Mouse (Mus musculus): ENCODE results near the gene Nub1.
"Not testable (repeated sequence)": the region's sequence is repeated elsewhere in the genome, so short reads cannot be mapped to it uniquely, and the experiment has no call there.

The Nub1 gene

DNA sequence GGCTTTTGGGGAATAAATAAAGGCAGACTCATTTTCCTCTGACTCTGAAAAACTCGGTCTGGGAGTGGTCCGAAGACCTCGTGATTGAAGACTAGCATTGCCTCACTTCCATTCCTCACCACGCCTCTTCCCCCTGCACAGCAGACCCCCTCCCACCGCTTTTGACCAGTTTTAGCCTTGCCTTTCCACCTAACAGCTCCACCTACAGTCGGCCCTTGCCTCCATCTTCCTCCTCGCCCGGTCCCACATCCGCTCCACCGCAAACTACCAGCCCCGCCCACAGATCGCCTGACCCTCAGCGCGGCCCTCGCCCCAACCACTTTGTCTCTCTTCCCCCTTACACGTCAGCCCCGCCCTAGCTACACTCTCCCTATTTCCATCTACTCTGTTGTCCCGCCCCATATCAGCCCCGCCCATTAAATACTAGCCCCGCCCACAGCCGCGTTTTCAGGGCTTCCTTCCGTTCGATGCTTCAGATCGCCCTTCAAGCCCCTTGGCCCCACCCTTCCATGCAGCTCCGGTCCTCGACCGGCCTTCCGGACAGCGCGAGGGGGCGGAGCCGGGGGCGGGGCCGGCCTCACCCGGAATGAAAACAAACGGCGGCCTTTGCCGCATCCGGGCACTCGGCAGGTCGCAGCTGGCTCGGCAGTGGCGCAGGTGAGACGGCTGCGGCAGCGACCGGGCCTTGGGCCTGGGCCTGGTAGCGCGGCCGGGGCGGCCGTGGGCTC is at the start of gene Nub1:
Gene Nub1, plus strand, starts transcription at position 167 of the 728 bp plus-strand sequence.
- peak; percentile 98 for DNase-seq

GRCm38 (mm10) chr5:24636987-24637386 is 48.3 kb upstream of the Nub1 start:
- no peak for DNase-seq

- no peak for DNase-seq
Observed at GRCm38 (mm10) chr5:24638131-24638530, 47.2 kb upstream of the Nub1 start.

DNA sequence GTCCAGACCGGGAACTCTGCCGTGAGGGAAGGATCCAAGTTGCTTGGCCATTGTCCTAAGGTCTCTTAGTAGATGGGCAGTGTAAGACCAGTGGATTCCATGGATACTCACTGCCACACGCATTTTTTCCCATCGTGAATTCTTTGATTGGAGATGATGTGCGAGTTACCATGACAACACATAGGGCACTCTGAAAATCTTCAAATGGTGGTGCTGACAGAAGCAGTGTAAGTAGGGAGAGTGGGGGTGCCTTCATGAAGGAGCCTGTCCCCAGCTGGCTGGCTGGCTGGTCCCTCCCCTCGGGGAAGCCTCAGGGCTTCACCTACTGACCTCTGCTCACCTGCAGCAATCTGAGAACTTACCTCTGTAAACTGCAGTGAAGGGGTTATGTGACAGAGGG is 46.3 kb upstream of the Nub1 start:
- no peak for DNase-seq

GRCm38 (mm10) chr5:24645454-24645853 is 39.9 kb upstream of the Nub1 start:
- DNase-seq, result no peak

DNA sequence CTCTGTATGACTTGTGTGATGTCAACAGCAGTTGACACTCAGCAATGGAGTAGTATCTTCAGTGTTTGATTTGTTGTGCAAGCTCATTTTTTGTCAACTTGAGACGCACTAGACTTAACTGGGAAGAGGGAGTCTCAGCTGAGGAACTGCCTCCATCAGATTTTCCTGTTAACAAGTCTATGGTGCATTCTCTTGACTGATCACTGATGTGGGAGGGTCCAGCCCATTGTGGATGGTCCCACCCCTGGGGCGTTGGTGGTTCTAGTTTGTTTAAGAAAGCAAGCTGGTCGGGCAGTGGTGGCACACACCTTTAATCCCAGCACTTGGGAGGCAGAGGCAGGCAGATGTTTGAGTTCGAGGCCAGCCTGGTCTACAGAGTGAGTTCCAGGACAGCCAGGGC is 36.1 kb upstream of the Nub1 start:
- no peak for DNase-seq

DNA sequence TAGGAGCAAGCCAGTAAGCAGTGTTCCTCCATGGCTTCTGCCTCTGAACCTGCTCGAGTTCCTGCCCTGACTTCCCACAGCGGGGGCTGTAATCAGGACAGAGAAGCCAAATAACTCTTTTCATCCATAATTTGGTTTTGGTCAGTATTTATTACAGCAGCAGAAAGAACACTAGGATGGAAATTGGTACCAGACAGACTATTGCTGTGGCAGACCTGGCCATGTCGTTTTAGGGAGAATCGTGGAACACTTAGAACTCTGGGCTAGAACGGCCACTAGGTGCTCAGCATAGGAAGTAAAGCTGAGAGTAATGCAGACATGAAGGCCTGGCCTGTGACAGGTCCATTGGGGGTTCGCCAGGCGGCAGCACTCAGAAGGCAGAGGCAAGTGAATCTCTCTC is 35.6 kb upstream of the Nub1 start:
- DNase-seq, result no peak

DNA sequence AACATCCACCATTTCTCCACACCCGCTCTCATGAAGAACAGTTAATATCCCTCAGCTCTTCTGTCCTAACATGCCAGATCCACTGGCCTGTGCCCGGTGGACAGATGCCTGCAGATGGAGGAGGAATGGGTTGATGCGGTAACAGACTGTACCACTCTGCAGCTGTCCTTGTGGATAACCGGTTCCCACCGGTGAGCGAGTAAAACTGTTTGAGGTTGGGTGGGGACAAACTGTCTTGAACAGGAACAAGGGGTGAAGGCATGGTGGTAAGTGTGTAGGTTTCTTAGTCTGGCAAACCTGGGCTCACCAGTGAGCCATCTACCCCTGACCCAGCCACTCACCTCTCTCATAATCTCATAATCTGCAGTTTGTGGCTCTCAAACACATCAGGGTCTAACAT is 34.0 kb upstream of the Nub1 start:
- DNase-seq, result no peak

DNA sequence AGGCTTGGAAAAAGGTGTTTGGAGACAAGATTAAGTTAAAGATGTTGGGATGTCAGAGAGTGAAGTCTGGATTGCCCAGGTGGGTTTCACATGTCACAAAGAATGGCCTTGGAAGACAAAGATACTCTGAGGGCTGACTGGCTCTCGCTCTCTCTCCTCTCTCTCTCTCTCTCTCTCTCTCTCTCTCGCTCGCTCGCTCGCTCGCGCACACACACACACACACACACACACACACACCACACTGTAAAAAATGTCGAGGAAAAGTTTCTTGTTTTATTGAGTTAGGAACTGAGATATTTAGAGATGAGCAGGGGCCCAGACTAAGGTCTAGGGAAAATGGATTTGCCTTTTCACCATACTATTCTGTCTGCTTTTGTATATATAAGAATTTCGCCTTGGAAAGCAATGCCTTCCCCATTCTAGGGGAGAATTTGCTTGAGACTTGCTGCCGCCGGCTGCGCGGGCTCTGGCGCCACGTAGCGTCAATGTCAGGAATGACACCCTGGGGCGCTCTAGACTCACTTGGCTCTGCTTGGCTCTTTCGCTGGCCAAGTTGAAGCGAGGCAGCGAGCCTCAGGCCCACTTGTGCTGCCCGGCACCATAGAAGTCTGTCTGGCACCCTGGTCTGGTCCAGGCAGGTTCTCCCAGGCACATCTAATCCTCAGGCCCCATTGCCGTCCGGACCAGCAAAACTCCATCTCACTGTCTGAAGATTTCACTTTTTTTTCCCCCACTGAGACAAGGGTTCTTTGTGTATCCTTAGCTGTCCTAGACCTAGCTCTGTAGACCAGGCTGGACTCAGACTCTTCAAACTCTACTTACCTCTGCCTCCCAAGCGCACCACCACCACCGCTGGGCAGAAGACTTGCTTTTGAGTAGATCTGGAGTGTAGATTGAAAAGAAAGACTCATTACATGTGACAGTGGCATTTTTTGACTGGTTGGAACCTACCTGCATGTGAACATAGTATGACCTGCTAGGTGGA is 33.3 kb upstream of the Nub1 start:
- DNase-seq, result peak; percentile 68 to 85

- DNase-seq, result no peak
Observed at GRCm38 (mm10) chr5:24652780-24653179, 32.6 kb upstream of the Nub1 start.

DNA sequence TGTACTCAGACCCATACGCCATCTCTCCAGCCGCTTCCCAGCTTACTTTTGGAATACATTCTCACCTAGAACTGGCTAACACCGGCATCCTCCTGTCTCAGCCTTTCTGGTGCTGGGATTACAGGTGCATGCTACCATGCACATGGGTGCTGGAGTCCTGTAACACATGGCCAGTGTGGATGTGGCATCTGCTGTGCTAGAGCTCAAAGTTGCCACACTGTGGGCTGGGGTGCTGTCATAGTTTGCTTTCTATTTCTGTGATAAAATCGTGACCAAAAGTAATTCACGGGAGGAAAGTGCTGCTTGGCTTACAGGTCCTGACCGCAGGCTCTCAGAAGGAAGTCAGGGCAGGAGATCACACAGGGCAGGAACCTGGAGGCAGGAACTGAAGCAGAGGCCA is 30.8 kb upstream of the Nub1 start:
- DNase-seq, result no peak

GRCm38 (mm10) chr5:24657113-24657512 is 28.2 kb upstream of the Nub1 start:
- no peak for DNase-seq

GRCm38 (mm10) chr5:24659708-24660423 is 25.5 kb upstream of the Nub1 start:
- no peak for DNase-seq

DNA sequence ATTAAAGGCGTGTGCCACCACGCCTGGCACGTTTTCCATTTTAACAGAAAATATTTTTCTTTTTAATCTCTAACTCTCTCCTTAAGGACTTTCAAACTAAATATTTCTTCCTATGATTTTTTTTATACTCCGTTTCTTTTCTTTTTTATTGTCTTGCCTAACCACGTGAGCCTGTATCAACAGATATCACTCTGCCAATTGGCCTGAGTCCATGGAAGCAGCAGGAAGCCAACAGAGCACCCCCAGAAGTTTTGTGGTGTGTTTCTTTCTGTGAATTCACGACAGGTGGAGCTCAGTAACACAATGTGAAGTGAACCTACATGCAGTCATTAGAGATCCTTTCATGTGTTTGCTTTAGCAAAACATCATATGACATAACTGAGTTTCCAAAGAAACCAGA is 23.9 kb upstream of the Nub1 start:
- no peak for DNase-seq

DNA sequence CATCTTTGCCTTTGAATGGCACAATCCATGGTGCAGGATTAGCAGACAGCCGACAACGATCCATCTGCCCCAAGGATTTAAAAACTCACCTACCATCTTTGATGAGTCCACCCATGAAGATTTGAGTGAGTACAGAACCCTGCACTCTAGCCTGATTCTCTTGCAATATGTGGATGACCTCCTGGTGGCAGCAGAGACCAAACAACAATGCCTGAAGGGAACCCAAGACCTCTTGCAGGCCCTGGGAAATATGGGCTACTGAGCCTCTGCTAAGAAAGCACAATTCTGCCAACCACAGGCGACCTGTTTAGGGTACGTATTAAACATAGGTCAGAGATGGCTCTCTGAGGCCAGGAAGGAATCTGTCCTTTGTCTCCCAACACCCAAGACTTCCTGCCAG is 11.1 kb upstream of the Nub1 start:
- peak; percentile 55 to 88 for DNase-seq

DNA sequence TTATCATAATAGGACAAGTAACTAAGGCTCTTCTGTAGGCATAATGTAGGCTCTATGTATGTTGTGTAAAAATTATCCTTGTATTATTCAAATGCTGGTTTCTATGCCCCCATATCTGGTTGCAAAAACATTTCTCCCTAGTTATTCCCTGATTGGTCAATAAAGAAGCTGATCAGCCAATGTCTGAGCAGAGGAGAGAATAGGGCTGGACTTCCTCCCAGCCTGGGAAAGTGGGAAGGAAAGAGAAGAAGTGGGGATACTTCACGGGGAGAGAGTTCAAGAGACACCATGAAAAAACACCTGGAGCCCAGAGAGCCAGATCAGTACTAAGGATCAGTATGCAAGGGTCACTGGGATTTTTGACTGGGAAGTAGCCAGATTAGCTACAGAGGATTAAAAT is 3.9 kb upstream of the Nub1 start:
- DNase-seq, result no peak

DNA sequence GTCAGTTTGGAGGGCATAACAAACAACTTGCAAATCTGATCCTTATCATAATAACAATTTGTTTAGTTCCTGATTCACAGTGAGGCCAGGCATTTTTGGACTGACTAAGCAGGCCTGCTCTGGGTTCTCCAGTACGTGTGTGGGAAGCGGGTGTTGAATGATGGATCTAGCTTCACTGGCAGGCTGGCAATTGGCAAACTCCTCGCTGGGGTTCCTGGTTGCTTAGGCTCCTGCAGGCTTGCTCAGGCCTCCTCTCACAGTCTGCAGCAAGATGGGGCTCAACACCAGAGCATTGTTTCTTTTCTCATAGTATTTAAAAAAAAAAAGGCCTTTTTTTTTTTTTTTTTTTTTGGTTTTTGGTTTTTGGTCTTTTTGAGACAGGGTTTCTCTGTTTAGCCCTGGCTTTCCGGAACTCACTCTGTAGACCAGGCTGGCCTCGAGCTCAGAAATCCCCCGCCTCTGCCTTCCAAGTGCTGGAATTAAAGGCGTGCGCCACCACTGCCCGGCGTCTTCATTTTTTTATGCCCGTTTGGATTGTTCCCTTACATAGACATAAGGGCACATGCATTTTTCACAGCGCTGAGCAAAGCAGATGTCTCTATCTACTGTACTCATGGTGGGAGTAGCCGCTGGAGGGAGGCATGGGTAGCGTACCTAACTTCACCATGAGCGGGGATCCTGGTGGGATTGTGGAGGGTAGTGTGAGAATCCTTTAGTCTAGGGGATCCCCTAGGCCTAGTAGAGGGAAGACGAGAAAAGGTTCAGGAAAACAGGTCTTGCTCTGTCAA is 560 bp upstream of the Nub1 start:
- peak in 1 of 2 experiments; percentile 39 for DNase-seq

DNA sequence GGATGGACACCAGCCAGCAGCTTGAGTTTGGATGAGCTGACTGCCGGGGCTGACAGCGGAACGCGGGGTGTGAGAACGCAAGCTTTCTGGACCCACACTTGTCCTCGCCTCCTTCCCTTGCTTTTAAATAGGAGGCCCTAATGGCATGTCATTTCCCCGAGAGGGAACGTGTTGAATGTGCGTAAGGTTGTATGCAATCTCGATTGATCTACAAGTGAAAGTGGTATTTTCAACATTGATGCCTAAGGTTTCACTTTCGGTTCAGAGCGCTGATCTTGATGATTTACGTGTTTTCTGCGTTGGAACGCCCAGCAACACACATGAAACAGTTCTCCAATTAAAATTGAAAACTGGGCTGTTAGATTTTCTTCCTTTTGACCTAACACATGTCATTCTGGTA is 844 bp downstream of the Nub1 start:
- DNase-seq, result peak in 1 of 2 experiments; percentile 31

GRCm38 (mm10) chr5:24686671-24687420 is 1.5 kb downstream of the Nub1 start:
- DNase-seq, result not testable (repeated sequence)

DNA sequence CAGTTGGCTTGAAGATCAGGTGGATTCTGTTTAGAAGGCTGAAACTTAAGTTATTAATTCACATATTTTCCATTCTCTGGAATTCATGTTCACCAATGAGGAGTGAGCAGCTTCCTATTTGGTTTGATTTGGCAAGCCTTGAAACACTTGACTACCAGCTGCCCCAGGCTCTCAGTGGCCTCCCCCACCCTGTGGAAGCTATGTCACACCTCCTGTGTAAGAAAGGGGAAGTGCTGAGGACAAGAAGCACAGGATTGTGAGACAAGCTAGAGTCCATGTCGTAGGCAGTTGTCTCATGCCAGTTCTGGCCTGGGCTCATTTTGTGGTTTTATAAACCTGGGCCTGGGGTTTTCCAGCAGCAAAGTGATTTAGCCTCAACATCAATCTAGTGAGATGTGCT is 2.4 kb downstream of the Nub1 start:
- DNase-seq, result no peak

DNA sequence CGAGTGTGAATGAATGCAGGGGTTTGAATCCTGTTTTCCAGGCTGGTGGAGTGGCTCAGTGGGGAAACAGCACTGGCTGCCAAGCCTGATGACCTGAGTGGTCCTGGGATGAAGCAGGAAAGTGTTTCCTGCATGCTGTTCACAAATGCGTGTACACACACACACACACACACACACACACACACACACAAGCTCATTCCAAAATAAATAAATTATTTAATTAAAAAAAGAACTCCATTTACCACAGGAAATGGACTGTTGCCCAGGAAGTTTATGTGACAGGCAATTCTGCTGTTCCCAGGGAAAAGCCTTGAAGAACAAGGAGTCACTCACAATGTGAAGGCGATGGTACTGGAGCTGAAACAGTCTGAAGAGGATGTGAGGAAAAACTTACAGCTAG is 11.4 kb downstream of the Nub1 start:
- DNase-seq, result no peak

- no peak for DNase-seq
Observed at GRCm38 (mm10) chr5:24701271-24701670, 15.9 kb downstream of the Nub1 start.
